Mouse (Mus musculus): ENCODE results near the gene Nfe2l3. TPM values are rescaled to one million over a fixed set of nuclear protein-coding genes. Genes with fewer than 3 reads are reported as not detected.
"Not testable (repeated sequence)": the region's sequence is repeated elsewhere in the genome, so short reads cannot be mapped to it uniquely, and the experiment has no call there.

Nfe2l3 gene
- not detected in 2 replicates for total RNA-seq (2015)
- total RNA-seq (2017) = 0.30 TPM in 1 of 2 replicates, not detected in the other

- peak; percentile 98 for ATAC-seq (replicated peaks; ENCODE audit: poor library complexity)
These were observed at the start of gene Nfe2l3 for GRCm38 (mm10) chr6:51432535-51433397. TSS of gene Nfe2l3 (plus strand) at chr6:51432670.

- ATAC-seq (replicated peaks; ENCODE audit: poor library complexity) = peak; percentile 90
These were observed 48.4 kb upstream of the Nfe2l3 start for GRCm38 (mm10) chr6:51383769-51384755.

DNA sequence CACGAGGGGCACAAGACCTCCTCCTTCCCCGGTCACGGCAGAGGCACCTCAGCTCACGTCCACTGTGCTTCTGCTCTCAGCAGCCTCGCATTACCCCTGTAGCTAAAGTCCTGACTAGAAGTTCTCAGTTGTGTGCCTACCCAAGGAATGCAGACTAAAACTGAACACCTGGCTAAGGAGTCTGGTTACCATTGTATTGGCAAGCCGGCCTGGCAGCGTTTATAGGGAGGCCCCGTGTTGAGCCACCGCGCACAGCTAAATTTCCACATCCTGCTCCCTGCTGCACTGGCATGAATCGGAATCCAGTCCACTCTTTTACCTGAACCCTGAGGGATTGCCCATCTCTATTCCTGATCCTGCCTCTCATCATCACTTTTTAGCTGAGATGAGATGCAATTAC lies 42.0 kb upstream of the Nfe2l3 start:
- ATAC-seq (replicated peaks; ENCODE audit: poor library complexity) = no peak

GRCm38 (mm10) chr6:51391816-51392490 lies 40.5 kb upstream of the Nfe2l3 start:
- no peak for ATAC-seq (replicated peaks; ENCODE audit: poor library complexity)

DNA sequence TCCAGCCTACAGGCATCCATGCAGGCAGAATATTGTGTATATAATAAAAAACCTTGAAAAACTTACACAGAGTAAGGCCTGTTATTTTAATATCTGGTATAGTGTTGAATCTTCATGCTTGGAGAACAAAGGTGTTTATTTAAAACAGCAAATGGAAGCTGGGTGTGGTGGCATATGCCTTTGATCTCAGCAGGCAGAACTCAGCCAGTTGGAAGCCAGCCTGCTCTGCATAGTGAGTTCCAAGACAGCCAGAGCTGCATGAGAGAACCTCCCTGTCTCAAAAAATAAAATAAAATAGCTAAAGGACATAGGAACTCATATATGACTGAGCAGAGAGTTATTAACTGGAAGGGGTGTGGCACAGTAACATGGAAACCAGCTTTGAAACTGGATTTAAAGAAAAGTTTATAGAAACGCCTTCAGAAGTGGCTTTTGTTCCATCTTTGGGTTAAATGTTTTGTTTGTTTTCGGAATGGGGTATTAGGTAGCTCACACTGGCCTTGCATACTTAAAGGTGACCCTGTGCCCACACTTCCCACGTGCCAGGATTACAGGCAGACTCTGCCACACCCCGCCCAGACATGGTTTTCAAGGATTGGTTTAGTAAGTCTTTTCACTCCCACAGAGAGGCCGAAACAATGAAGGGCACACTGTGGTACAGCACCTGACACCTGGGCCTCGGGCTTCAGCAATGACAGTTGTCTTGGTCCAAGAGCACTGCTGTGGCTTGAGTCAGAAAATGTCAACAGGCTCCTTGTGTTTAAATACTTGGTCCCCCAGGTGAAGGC lies 38.9 kb upstream of the Nfe2l3 start:
- ATAC-seq (replicated peaks; ENCODE audit: poor library complexity) = no peak

DNA sequence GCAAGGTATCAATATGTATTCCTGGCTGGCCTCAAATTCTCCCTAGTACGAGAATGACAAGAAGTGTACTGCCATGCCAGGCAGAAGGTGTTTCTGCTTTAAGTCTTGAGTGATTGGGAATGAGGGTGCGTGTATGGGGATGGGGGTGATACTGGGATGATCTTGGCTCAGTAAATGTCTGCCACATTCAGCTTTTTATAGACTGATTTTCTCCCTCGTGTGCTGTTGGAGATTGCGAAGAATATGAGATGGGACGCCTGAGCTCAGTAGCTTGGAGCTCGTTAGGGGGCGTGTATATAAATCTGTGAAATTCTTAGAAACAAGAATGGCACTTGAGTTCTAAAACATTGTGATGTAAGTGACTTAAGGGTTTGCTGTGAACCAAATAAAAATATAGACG lies 38.1 kb upstream of the Nfe2l3 start:
- not testable (repeated sequence) for ATAC-seq (replicated peaks; ENCODE audit: poor library complexity)

- ATAC-seq (replicated peaks; ENCODE audit: poor library complexity) = not testable (repeated sequence)
These were observed 37.5 kb upstream of the Nfe2l3 start for GRCm38 (mm10) chr6:51394963-51395362.

DNA sequence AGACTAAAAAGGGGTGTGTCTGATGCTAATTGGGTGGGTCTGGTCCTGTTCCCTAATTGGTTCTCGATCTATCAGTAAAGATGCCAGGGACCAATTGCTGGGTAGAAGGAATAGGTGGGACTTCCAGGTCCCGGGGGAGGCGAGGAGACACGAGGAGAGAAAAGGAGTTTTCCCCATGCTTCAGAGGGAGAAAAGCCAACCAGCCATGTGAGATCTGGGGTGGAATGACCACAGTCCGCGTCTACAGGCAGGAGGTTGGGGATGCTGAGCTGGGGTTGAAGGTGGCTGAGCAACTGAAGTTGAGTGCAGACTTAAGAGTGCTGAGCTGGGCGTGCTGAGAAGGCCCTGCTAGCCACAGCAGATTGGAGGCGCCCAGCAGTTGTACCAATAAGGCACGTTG lies 37.0 kb upstream of the Nfe2l3 start:
- peak; percentile 80 for ATAC-seq (replicated peaks; ENCODE audit: poor library complexity)

GRCm38 (mm10) chr6:51399113-51399518 lies 33.4 kb upstream of the Nfe2l3 start:
- ATAC-seq (replicated peaks; ENCODE audit: poor library complexity) = peak; percentile 65; the same call in 1 of the 2 replicates

DNA sequence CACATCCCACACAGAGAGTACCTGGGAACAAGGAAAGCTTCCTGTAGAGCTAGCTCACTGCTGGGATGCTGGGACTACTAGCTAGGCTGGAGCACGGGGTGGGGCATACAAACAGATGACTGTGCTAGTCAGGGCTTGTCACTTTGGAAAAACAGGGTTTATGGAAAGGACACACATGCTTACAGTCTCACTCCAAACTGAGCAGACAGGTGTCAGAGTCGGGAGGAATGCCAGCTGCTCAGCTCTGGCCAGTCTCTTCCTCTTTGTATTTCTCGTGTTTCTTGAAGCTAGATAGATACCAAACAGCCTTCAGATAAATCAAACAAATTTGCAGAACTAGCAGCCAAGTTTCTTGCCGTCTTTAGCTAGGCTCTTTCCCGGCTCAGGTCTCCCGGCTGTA lies 31.2 kb upstream of the Nfe2l3 start:
- ATAC-seq (replicated peaks; ENCODE audit: poor library complexity) = no peak

GRCm38 (mm10) chr6:51403598-51403997 lies 28.9 kb upstream of the Nfe2l3 start:
- no peak for ATAC-seq (replicated peaks; ENCODE audit: poor library complexity)

GRCm38 (mm10) chr6:51404502-51404901 lies 28.0 kb upstream of the Nfe2l3 start:
- ATAC-seq (replicated peaks; ENCODE audit: poor library complexity) = 0 out of 2 replicates have a peak, but pooled peaks have one; percentile 34

DNA sequence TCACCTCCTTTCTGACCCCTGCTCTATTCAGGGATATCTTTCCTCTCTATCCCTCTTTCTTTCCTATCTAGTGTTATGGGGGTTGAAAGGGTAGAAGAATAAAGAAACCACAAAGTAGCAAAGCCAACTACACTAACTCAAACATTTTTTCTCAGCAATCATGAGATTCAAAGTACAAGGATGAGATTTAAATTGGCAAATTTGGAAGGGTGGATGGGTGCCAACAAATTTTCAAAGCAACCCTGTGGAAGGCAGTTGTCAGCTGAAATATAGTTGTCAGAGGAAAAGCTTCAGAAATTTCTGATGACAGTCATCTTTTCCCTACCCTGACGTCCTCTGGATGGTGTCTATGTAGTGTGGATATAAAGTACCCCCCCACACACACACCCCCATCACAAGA lies 16.0 kb upstream of the Nfe2l3 start:
- no peak for ATAC-seq (replicated peaks; ENCODE audit: poor library complexity)

GRCm38 (mm10) chr6:51417306-51417936 lies 15.0 kb upstream of the Nfe2l3 start:
- ATAC-seq (replicated peaks; ENCODE audit: poor library complexity) = no peak

DNA sequence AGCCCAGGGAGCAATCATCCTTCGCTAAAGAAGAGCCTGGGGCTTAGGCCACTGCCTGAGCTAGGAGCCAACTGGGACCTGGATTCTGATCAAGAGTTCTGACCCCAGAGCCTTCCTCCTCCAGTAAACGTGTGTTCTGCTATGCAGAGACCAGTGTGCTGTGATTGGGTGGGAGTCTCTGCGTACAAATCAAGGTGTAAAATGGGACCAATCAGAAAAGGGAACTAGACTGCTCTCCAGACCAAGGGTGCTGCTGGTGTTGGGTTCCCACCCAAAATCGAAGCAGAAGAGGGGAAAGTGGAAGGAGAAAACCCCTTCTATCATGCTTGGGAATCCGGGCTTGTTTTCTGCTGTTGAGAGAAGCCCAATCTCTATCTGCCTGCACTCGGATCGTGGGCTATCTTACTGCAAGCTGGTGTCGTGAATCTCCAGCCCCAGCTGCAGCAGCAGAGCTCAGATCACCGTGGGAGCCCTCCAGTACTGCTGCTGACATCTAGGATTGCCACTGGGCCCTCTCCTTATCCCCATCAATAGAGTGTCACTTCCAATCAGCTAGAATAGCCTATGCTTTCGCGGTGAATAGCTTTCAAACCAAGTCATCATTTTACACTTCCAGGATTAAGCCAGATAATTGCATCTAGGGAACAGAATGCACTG lies 8.9 kb upstream of the Nfe2l3 start:
- peak; percentile 54; the same call in 1 of the 2 replicates for ATAC-seq (replicated peaks; ENCODE audit: poor library complexity)

DNA sequence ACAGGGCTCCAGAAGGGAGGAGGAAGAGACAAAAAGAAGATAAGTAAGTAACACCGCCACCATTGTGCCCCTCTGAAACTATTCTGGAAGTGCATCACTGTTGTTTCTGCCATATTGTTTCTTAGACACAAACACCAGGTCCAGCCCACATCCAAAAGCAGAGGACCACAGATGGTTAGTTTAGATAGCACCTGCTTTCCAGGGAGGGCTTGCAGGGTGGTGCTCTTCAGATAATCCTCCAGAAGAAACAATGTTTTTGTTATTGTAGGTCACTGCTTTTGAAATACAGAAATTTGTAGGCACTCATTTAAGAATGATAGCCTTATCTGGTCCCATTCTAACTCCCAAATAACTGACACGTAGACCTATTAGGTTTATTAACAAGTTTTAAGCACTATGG lies 7.9 kb upstream of the Nfe2l3 start:
- ATAC-seq (replicated peaks; ENCODE audit: poor library complexity) = peak; percentile 88

DNA sequence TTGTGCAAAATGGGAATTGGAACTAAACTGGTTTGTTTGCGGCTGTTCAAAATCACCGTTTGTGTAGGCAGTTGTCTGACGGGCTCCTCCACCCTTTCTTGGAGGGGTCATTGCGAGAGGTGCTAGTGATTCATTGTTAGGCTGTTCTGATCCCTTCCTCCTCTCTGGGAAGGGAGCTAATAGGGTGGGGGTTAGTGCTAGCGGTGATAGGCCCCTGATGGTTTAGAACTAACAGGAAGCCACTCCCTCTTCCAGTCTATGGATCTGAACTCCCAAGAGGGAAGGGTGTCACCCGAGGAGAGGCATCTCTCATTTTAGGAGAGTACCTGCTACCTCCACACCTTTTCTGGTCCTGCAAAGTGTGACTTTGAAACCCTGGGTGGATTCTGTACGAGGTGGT lies 1.8 kb downstream of the Nfe2l3 start:
- ATAC-seq (replicated peaks; ENCODE audit: poor library complexity) = no peak

GRCm38 (mm10) chr6:51437665-51438064 lies 5.2 kb downstream of the Nfe2l3 start:
- ATAC-seq (replicated peaks; ENCODE audit: poor library complexity) = no peak

DNA sequence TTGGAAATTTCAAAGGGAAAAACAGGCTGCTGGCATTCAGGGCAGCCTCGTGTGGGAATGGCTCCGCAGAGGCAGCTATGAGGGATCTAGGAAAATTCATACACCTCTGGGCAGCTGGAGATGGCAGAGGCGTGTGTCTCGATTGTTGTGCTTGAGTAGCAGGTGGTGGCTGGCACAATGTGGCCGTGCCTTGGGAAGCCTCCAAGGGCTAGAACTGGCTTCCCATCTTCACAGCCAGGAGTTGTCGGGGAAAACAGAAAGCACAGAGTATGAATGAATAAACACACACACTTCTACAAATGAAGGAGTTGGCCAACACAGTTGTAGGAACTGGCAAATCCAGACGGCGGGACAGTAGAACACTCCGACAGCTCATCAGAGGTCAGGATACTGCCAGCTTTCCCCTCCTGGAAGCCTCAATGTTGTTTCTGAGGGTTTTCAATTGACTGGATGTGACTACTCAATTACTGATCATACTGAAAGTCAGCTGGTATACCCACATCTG lies 6.4 kb downstream of the Nfe2l3 start:
- no peak for ATAC-seq (replicated peaks; ENCODE audit: poor library complexity)
